Mouse (Mus musculus): ENCODE results near the gene Kcna10.

- TF ChIP-seq POLR2A (IDR thresholded peaks at IDR 0.05; ENCODE audit: control insufficient read depth, extremely low read depth, insufficient read depth, low read length, poor library complexity), result no peak
- TF ChIP-seq CTCF (IDR thresholded peaks at IDR 0.05; ENCODE audit: borderline replicate concordance, control insufficient read depth, extremely low read depth, insufficient read depth, low read length, poor library complexity), result no peak
Measured at GRCm38 (mm10) chr3:107221608-107222007, 38.8 kb downstream of the Kcna10 start, which contains the start of gene Cym.

Data from thymus, adult 2 months (tissue).